Mouse (Mus musculus) testis, adult 2 months (tissue): ENCODE results near the gene Mark1. TPM values are rescaled to one million over a fixed set of nuclear protein-coding genes. Genes with fewer than 3 reads are reported as not detected.

ENCODE experiments used
- H3K27ac ChIP-seq: fragments of 200-500 bp; 2 replicates; pipeline ENCODE4 v1.5.1; 2012; ENCODE audit warnings: low read depth, low read length; ENCODE audit not compliant: control insufficient read depth, insufficient read depth
- H3K27me3 ChIP-seq: fragments of 200-500 bp; 2 replicates; pipeline ENCODE4 v1.6.1; 2012; ENCODE audit warnings: mild to moderate bottlenecking, low read length, moderate library complexity; ENCODE audit not compliant: control insufficient read depth, insufficient read depth
- H3K36me3 ChIP-seq: fragments of 200-500 bp; 2 replicates; pipeline ENCODE4 v1.6.1; 2012; ENCODE audit warnings: mild to moderate bottlenecking, low read length; ENCODE audit not compliant: control insufficient read depth, insufficient read depth
- H3K4me1 ChIP-seq: fragments of 200-500 bp; 2 replicates; pipeline ENCODE4 v1.6.1; 2012; ENCODE audit warnings: low read length; ENCODE audit not compliant: control insufficient read depth, insufficient read depth
- H3K4me3 ChIP-seq: fragments of 200-500 bp; 2 replicates; pipeline ENCODE4 v1.5.1; 2012; ENCODE audit warnings: low read depth, mild to moderate bottlenecking, low read length, moderate library complexity, mixed read lengths; ENCODE audit not compliant: control insufficient read depth
- CTCF ChIP-seq: fragments of 200-500 bp; IDR thresholded peaks from 2 replicates; pipeline ENCODE4 v1.5.1; 2012; ENCODE audit warnings: low read depth, mild to moderate bottlenecking, inconsistent platforms, low read length, moderate library complexity; ENCODE audit not compliant: control insufficient read depth, insufficient read depth, insufficient replicate concordance
- POLR2A ChIP-seq: fragments of 200-500 bp; IDR thresholded peaks from 2 replicates; pipeline ENCODE4 v1.6.1; 2012; ENCODE audit warnings: low read depth, mild to moderate bottlenecking, inconsistent platforms, low read length, moderate library complexity; ENCODE audit not compliant: control insufficient read depth
- polyA plus RNA-seq: library from polyadenylated mRNA; depleted of rRNA; stranded (reverse); fragments of >200 nt; gene quantifications from 2 replicates; pipeline ENCODE4 v1.2.3, GENCODE M21; 2012; rRNA removed

Mark1 gene
- polyA plus RNA-seq, 1 experiment = 1.5 TPM

- H3K27me3 ChIP-seq = no peaks in the 10 kb centered on the region
- H3K27ac ChIP-seq = no peak overlapping the region
- H3K36me3 ChIP-seq = no peaks in the 10 kb centered on the region
- H3K4me3 ChIP-seq = no peak overlapping the region
- TF ChIP-seq CTCF = no peak
- H3K4me1 ChIP-seq = no peaks in the 10 kb centered on the region
Observed at GRCm38 (mm10) chr1:184858253-184858652, 141.1 kb downstream of the Mark1 start.

- H3K4me1 ChIP-seq = no peaks in the 10 kb centered on the region
- TF ChIP-seq CTCF (no peak), POLR2A (no peak)
- no peaks in the 10 kb centered on the region for H3K36me3 ChIP-seq
- H3K27me3 ChIP-seq = no peaks in the 10 kb centered on the region
- H3K4me3 ChIP-seq = no peak overlapping the region
- H3K27ac ChIP-seq = no peak overlapping the region
Observed at GRCm38 (mm10) chr1:184857216-184857615, 142.2 kb downstream of the Mark1 start.

- Histone ChIP-seq H3K36me3 (no peaks in the 10 kb centered on the region), H3K4me1 (peaks cover 3% of the 10 kb centered on the region), H3K4me3 (no peak overlapping the region), H3K27ac (no peak overlapping the region), H3K27me3 (no peaks in the 10 kb centered on the region)
- TF ChIP-seq CTCF (no peak), POLR2A (no peak)
Observed at GRCm38 (mm10) chr1:184853922-184854321, 145.4 kb downstream of the Mark1 start.

- Histone ChIP-seq H3K36me3 (no peaks in the 10 kb centered on the region), H3K4me3 (no peak overlapping the region), H3K27ac (no peak overlapping the region; the same call in 1 of the 2 replicates), H3K27me3 (no peaks in the 10 kb centered on the region), H3K4me1 (peaks cover 3% of the 10 kb centered on the region)
- TF ChIP-seq POLR2A (no peak), CTCF (peak; percentile 74; the same call in 1 of the 2 replicates)
Observed at GRCm38 (mm10) chr1:184853339-184853738, 146.0 kb downstream of the Mark1 start.

GRCm38 (mm10) chr1:184851741-184852618 is 147.4 kb downstream of the Mark1 start:
- no peaks in the 10 kb centered on the region for H3K36me3 ChIP-seq
- H3K27ac ChIP-seq = peak overlapping the region; percentile 50
- H3K27me3 ChIP-seq = no peaks in the 10 kb centered on the region
- TF ChIP-seq POLR2A (0 out of 2 replicates have a peak, but pooled peaks have one; percentile 15), CTCF (peak; percentile 52; the same call in 1 of the 2 replicates)
- peaks cover 3% of the 10 kb centered on the region for H3K4me1 ChIP-seq
- no peak overlapping the region for H3K4me3 ChIP-seq

- peaks cover 3% of the 10 kb centered on the region for H3K4me1 ChIP-seq
- TF ChIP-seq CTCF (no peak), POLR2A (no peak; the same call in 1 of the 2 replicates)
- no peaks in the 10 kb centered on the region for H3K36me3 ChIP-seq
- H3K27ac ChIP-seq = peak overlapping the region; percentile 59; the same call in 1 of the 2 replicates
- no peak overlapping the region for H3K4me3 ChIP-seq
- no peaks in the 10 kb centered on the region for H3K27me3 ChIP-seq
Observed at GRCm38 (mm10) chr1:184851166-184851565, 148.2 kb downstream of the Mark1 start.

- TF ChIP-seq CTCF (no peak), POLR2A (no peak)
- Histone ChIP-seq H3K36me3 (no peaks in the 10 kb centered on the region), H3K4me3 (no peak overlapping the region), H3K4me1 (peaks cover 3% of the 10 kb centered on the region), H3K27me3 (no peaks in the 10 kb centered on the region), H3K27ac (no peak overlapping the region)
Observed at GRCm38 (mm10) chr1:184846973-184847372, 152.4 kb downstream of the Mark1 start.

Other genes with a start within 250 kb of the Mark1 start
- gene Marc1, start 188.3 kb downstream of the Mark1 start, polyA plus RNA-seq = 0.24 TPM in 1 of 2 replicates, not detected in the other
- 34.3 and 36.5 TPM in 2 replicates for gene Marc2, start 153.1 kb downstream of the Mark1 start, polyA plus RNA-seq
- gene C130074G19Rik, start 116.4 kb downstream of the Mark1 start, polyA plus RNA-seq = 6.0 and 6.4 TPM in 2 replicates
- 12.3 and 13.7 TPM in 2 replicates for gene Rab3gap2, start 204.5 kb upstream of the Mark1 start, polyA plus RNA-seq